Mouse (Mus musculus): ENCODE results near the gene Mydgf.

DNA sequence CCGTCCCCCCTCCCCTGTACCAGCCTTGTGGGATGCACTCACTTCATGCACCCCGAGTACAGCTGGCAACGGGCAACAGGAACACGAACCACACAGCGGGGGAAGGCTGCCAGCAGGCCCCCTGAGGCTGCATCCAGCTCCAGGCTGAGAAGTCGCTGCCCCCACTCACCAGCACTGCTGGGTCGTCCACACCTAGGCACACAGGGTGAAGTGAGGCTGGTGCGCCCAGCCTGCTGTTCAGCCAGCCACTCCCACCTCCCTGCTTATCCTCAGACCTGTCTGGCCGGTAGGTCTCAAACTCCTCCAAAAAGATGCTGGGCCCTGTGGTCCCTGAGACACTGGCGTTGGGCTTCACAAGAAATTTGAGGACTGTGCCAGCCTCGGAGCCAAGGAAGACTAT is 57.5 kb downstream of the Mydgf start:
- no peak for TF ChIP-seq CTCF (IDR thresholded peaks at IDR 0.05; ENCODE audit: control insufficient read depth, insufficient read depth, low read length)
- TF ChIP-seq POLR2A (IDR thresholded peaks at IDR 0.05; ENCODE audit: borderline replicate concordance, control insufficient read depth, low read depth, low read length) = no peak

All from bone marrow, adult 2 months (tissue).